Mouse (Mus musculus): ENCODE measurements at regions not wholly inside any gene's neighbourhood (a gene's known extent, or its start where the extent isn't known, plus 50 kb on each side); places are given as distances from the start of the nearest gene placed in this dataset.

DNA sequence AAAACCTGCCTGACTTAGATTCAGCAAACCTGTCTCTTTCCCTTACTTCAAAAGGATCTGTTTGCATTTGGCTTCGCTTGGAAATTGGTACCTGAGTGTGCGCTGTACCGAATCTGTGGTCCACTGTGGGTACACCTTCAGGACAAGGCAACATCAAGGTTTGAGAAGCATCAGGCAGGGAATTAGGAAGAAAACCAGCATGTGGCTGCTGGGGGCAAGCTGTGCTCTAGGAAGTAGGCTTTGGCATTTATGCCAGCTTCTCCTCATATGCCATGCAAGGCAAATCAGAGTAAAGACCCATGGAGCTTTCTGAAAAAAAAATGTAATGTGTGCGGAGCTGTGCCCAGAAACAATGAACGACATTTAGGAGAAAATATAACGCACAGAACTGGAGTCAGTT is 1031.6 kb upstream of the Adgrl4 start:
- no peak for ATAC-seq (replicated peaks; ENCODE audit: low read depth, poor library complexity, severe bottlenecking)

- ATAC-seq (replicated peaks; ENCODE audit: low read depth, poor library complexity, severe bottlenecking): no peak
Observed at GRCm38 (mm10) chr3:150415277-150415676, 1022.4 kb upstream of the Adgrl4 start.

DNA sequence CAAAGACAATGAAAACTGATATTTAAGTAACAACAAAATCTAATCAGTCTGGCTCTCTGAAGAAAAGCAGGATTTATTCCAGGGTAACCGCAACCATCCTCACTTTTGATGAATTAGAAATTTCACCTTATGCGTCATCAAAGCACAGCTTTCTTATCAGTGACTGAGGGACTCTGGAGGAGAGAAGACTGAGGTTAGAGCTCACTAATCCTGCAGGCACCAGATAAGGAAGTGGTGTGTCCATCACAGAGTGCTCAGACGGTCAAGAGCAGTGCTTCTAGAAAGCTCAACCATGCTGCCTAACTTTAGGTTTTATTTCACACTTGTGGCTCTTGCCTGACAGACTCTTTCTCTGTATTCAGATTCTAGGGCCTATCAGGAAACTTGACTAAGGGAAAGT is 1021.2 kb upstream of the Adgrl4 start:
- ATAC-seq (replicated peaks; ENCODE audit: low read depth, poor library complexity, severe bottlenecking): peak; percentile 100

- no peak for ATAC-seq (replicated peaks; ENCODE audit: low read depth, poor library complexity, severe bottlenecking)
Observed at GRCm38 (mm10) chr3:150427965-150428364, 1009.7 kb upstream of the Adgrl4 start.

DNA sequence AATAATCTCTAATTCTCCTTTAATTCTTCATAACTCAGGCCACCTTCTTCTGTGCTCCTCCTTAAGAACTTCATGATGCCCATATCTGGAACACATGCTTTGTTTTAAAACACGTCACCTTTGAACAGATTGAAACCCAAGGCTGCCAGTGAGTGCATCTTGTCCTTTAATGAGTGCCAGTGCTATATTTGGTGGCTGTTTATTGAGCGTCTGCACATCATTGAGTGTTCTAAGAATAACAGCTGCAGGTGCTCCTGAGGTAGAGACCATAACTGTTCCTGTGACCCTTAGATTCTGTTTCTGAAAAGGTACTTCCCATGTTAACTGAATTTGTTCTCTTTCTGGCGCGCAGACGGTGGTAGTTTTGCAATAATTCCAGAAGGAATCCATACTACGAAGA is 1006.4 kb upstream of the Adgrl4 start:
- no peak for ATAC-seq (replicated peaks; ENCODE audit: low read depth, poor library complexity, severe bottlenecking)

DNA sequence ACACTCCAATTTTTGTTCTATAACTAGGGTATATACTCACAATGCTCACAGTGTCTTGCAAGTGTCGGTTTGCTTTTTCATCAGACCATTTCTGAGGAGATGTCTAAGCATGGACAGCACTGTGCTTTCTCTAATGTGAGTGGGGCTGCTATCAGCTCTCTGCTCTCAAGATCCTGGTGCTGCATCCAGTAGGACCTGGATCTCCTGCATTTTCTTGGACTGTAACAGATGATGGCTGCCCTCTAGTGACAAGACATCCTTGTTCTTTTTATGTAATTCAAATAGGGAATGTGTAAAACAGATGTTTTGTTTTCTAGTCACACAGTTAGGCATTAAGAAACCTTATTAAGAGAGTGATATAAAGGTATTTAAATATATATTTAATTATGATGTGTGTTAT is 1002.5 kb upstream of the Adgrl4 start:
- no peak for ATAC-seq (replicated peaks; ENCODE audit: low read depth, poor library complexity, severe bottlenecking)

- no peak for ATAC-seq (replicated peaks; ENCODE audit: low read depth, poor library complexity, severe bottlenecking)
Observed at GRCm38 (mm10) chr3:150435818-150436607, 1001.7 kb upstream of the Adgrl4 start.

Measured in common myeloid progenitor, adult 5-6 weeks (primary cell).